8 mouse cellular contexts compared by ENCODE assay signal in the genomic region with DNA sequence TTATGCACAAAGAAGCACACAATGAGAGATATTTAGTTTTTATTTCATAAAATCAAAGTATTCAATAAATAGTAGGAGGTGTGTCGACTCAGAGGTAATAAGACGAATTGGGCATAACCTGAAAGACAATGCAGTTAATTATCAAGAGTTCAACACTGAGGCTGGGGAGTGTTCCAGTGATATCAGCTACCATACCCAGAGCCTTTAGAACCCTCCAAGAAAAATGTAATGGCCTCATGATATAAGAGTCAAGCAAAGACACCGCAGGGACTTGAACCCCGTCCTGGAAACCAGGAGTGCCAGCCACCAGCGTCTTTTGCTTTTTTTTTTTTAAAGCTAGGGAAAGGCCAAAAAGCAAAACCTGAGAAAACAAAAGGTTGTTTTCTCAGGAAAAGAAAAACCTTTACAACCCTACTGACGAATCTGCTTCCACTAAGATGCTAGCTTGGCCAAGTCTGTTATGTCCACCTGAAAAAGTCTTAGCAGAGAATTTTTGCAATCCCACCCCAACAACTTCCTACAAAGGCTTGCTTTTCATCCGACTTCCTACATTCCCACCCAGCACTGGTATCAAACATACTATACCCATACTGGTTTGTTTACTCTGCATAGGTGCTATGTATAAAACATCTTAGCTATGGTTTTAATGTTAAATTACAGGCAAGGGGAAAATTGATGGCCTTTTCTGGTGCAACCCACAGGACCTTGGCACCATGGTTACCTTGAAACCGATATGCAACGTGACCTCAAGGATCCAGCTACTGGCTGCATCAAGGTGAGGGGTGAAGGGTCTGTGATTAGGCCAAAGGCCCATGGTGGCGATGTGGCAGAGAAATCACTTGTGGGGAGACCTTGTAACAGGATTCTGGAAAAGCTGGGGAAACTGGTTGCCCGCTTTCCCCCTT. TPM values are rescaled to one million over a fixed set of nuclear protein-coding genes. Genes with fewer than 3 reads are reported as not detected.
A peak's percentile ranks its signal among the peaks of the same experiment; 100 is the strongest.
DNase-seq lines count a peak whose midpoint lies in the region; ATAC-seq and TF ChIP-seq lines count a peak whose summit lies in the region.

No protein-coding gene starts in this region.

- H3K36me3 ChIP-seq in kidney, adult 2 months (ENCODE audit: control insufficient read depth, insufficient read depth, low read length): peaks cover 42% of the 10 kb centered on the region
- peaks cover 57% of the 10 kb centered on the region for H3K36me3 ChIP-seq in heart, postnatal 0 days (replicated peaks; ENCODE audit: control insufficient read depth, insufficient read depth, low read length)

- TF ChIP-seq CTCF in kidney, adult 2 months (conservative IDR thresholded peaks at IDR 0.05; ENCODE audit: insufficient read depth, insufficient read length, low read depth, low read length): no peak
- no peak for TF ChIP-seq CTCF in heart, postnatal 0 days (IDR thresholded peaks at IDR 0.05; ENCODE audit: low read depth)

- H3K9ac ChIP-seq in heart, postnatal 0 days (replicated peaks; ENCODE audit: low read depth, low read length): peak overlapping the region; percentile 100

- H3K4me1 ChIP-seq in kidney, adult 2 months (ENCODE audit: control insufficient read depth, insufficient read depth, low read length): peaks cover 3% of the 10 kb centered on the region; the same call in 1 of the 2 replicates
- no peaks in the 10 kb centered on the region for H3K4me1 ChIP-seq in heart, postnatal 0 days (ENCODE audit: control insufficient read depth, insufficient read depth)

- TF ChIP-seq EP300 in heart, postnatal 0 days (IDR thresholded peaks at IDR 0.05; ENCODE audit: low read depth): no peak

- H3K4me2 ChIP-seq in heart, postnatal 0 days (ENCODE audit: low read depth, low read length): peak overlapping the region; percentile 71

- ATAC-seq in heart, postnatal 0 days (ENCODE audit: insufficient read depth, low read depth): no peak

- no peaks in the 10 kb centered on the region for H3K9me3 ChIP-seq in heart, postnatal 0 days (replicated peaks; ENCODE audit: control insufficient read depth, low read length)

- H3K27me3 ChIP-seq in kidney, adult 2 months (replicated peaks; ENCODE audit: control insufficient read depth, insufficient read depth, low read length): no peaks in the 10 kb centered on the region
- H3K27me3 ChIP-seq in heart, postnatal 0 days (ENCODE audit: control insufficient read depth, insufficient read depth, low read length): no peaks in the 10 kb centered on the region

- H3K4me3 ChIP-seq in kidney, adult 2 months (ENCODE audit: insufficient read depth, low read depth, low read length): peak overlapping the region; percentile 84
- peak overlapping the region; percentile 90 for H3K4me3 ChIP-seq in heart, postnatal 0 days (ENCODE audit: low read depth, low read length)

- TF ChIP-seq POLR2A in kidney, adult 2 months (IDR thresholded peaks at IDR 0.05; ENCODE audit: low read depth, low read length): peak; percentile 5

- DNase-seq in kidney, adult 2 months: no peak
- no peak for DNase-seq in kidney, postnatal 14 days
- peak; percentile 64 for DNase-seq in NIH3T3 (ENCODE audit: low read depth)
- DNase-seq in heart, postnatal 0 days (ENCODE audit: low spot score): peak; percentile 30
- peak; percentile 20 for DNase-seq in lung, postnatal 14 days
- no peak for DNase-seq in B cell, adult 2 months
- DNase-seq in thymus, postnatal 25 days: no peak
- DNase-seq in cerebellum, postnatal 36 days: no peak

- peak overlapping the region; percentile 54 for H3K27ac ChIP-seq in kidney, adult 2 months (ENCODE audit: insufficient read depth, low read depth, low read length)
- H3K27ac ChIP-seq in heart, postnatal 0 days (ENCODE audit: low read depth): peak overlapping the region; percentile 82

- 13% methylated on average over 11 of the region's 11 CpGs for WGBS in kidney, adult 2 months
- WGBS in heart, postnatal 0 days: 34% methylated on average over 11 of the region's 11 CpGs

RNA-seq across cellular contexts. Expression of gene Scyl1, which starts 24.7 kb away (rescaled TPM):
- 107 and 134 TPM in 2 replicates for polyA plus RNA-seq in kidney, adult 2 months (2012; rRNA removed)
- 78.0 and 82.4 TPM in 2 replicates for total RNA-seq in heart, postnatal 0 days (2014; rRNA removed; ENCODE audit: low replicate concordance)
- polyA plus RNA-seq in heart, postnatal 0 days (2015; fragmentation: Nextera tagmentation; extraction: Ambion mirVana): 46.1 and 47.1 TPM in 2 replicates

RNA-seq across cellular contexts. Expression of gene Ltbp3, which starts 55.2 kb away (rescaled TPM):
- 52.8 and 61.8 TPM in 2 replicates for polyA plus RNA-seq in kidney, adult 2 months (2012; rRNA removed)
- 60.0 and 73.4 TPM in 2 replicates for total RNA-seq in heart, postnatal 0 days (2014; rRNA removed; ENCODE audit: low replicate concordance)
- 15.4 and 16.3 TPM in 2 replicates for polyA plus RNA-seq in heart, postnatal 0 days (2015; fragmentation: Nextera tagmentation; extraction: Ambion mirVana)

Comparison
In these comparisons a context has a peak if more than half of its experiments do, and no peak if none do; other contexts are left out.
1. DNase-seq: peak in NIH3T3 (single experiment), heart, postnatal 0 days (single experiment) and lung, postnatal 14 days (single experiment); none in kidney, adult 2 months (single experiment), kidney, postnatal 14 days (single experiment), B cell, adult 2 months (0 of 2), thymus, postnatal 25 days (single experiment) and cerebellum, postnatal 36 days (0 of 2).